Mouse (Mus musculus): ENCODE measurements around the gene Hba-a2. TPM values are rescaled to one million over a fixed set of nuclear protein-coding genes. Genes with fewer than 3 reads are reported as not detected.
"Not testable (repeated sequence)": the region's sequence is repeated elsewhere in the genome, so short reads cannot be mapped to it uniquely, and the experiment has no call there.

Hba-a2 gene
- total and polyA plus RNA-seq, 2 experiments from 2014 or later, result 1,214 to 2,070 TPM

DNA sequence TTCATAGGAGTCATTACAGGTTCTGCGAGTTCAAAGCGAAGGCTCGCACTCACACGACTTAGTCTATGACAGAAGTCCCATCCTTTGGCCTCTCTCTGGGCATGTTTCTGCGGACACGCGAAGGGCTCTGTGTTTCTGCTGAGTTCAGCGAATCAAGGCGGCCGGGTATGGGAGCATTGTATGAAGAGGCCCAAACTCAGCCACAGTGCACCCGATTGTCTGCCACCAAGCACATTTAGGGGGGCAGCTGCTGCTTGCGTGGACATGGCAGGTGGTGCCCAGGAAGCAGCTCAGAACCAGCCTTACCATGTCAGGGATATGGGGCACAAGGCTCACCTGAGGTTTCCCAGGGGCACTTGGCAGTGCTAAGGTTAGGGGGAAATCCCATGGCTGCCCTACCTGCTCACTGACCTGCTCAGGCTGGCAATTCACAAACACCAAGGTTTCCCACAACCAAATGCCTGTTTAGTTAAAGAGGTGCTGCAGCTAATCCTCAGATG is 17.8 kb upstream of the Hba-a2 start:
- Histone ChIP-seq H3K9me3 (ENCODE audit: low read length) (no peaks in the 10 kb centered on the region), H3K4me3 (ENCODE audit: low read depth, low read length) (no peak overlapping the region), H3K27ac (ENCODE audit: low read depth, low read length) (no peak overlapping the region), H3K9ac (replicated peaks; ENCODE audit: low read length, poor library complexity, severe bottlenecking) (no peak overlapping the region), H3K36me3 (ENCODE audit: insufficient read depth, low read length) (no peaks in the 10 kb centered on the region), H3K4me2 (ENCODE audit: low read depth, low read length, poor library complexity, severe bottlenecking) (no peak overlapping the region), H3K4me1 (ENCODE audit: insufficient read depth, low read length) (no peaks in the 10 kb centered on the region), H3K27me3 (ENCODE audit: insufficient read depth, low read length) (no peaks in the 10 kb centered on the region)
- ATAC-seq (ENCODE audit: low FRiP score), result no peak
- WGBS, result 86% methylated on average over 12 of the region's 12 CpGs
- TF ChIP-seq CTCF (IDR thresholded peaks at IDR 0.05), result no peak
- DNase-seq (ENCODE audit: low spot score), result no peak

DNA sequence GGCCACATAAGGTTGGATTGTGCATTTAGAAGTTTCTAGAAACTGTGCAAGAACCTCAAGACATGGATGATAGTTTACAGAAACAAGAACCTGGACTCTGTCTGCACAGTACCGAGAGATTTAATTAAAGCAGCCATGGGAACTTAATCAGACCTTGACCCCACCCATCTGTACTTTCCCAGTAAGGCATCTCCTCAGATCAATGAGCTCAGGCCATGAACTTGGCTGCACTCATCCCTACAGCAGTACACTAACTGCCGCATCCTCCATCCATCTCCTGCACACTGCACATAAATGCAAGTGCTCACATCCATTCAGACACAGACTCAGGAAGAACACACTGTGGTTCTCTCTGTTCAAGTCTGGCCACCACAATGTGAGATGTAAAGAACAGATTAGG is 15.6 kb upstream of the Hba-a2 start:
- no peak overlapping the region for H3K4me3 ChIP-seq (ENCODE audit: low read depth, low read length)
- no peak for ATAC-seq (ENCODE audit: low FRiP score)

DNA sequence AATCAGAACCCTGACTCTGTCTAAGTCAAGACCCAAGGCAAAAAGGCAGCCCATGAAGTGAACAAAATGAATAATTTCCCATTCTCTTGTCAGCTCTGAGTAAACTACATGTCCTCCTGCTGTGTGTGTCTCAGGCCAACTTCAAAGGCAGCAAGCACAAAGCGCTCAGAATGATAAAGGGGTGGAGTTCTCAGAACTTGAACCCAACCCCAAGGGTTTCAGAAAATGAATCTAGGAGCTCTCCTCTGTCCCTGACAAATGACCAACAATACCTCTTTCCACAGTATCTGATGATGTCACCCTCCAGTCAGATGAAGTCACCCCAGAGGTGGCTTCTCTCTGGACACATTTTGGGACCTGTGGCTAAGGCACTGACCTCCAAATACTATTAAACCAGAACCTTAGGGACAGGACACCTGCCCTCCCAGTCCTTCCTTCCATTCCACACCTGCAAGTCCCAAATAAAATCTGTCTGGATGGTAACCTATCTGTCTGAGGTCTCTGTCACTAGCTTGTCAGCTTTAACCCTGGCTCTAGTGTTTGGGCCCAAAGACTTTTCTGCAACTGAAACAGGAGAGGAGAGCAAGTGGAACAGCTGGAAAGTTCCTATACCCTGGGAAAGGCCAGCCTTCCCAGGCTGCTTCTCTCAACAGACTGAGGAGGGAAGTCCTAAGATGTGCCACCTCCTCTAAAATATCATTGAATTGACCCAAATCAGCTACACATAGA is 14.7 kb upstream of the Hba-a2 start:
- 44% methylated on average over 1 of the region's 1 CpGs for WGBS
- TF ChIP-seq CTCF (IDR thresholded peaks at IDR 0.05), result no peak
- no peak overlapping the region for H3K27ac ChIP-seq (ENCODE audit: low read depth, low read length)

More for the DNA sequence above, 15.6 kb upstream of the Hba-a2 start:
- Histone ChIP-seq H3K9ac (replicated peaks; ENCODE audit: low read length, poor library complexity, severe bottlenecking) (no peak overlapping the region), H3K27me3 (ENCODE audit: insufficient read depth, low read length) (no peaks in the 10 kb centered on the region), H3K36me3 (ENCODE audit: insufficient read depth, low read length) (no peaks in the 10 kb centered on the region), H3K27ac (ENCODE audit: low read depth, low read length) (no peak overlapping the region), H3K4me2 (ENCODE audit: low read depth, low read length, poor library complexity, severe bottlenecking) (no peak overlapping the region), H3K9me3 (ENCODE audit: low read length) (no peaks in the 10 kb centered on the region), H3K4me1 (ENCODE audit: insufficient read depth, low read length) (no peaks in the 10 kb centered on the region)
- 72% methylated on average over 2 of the region's 2 CpGs for WGBS
- TF ChIP-seq CTCF (IDR thresholded peaks at IDR 0.05), result no peak
- no peak for DNase-seq (ENCODE audit: low spot score)

DNA sequence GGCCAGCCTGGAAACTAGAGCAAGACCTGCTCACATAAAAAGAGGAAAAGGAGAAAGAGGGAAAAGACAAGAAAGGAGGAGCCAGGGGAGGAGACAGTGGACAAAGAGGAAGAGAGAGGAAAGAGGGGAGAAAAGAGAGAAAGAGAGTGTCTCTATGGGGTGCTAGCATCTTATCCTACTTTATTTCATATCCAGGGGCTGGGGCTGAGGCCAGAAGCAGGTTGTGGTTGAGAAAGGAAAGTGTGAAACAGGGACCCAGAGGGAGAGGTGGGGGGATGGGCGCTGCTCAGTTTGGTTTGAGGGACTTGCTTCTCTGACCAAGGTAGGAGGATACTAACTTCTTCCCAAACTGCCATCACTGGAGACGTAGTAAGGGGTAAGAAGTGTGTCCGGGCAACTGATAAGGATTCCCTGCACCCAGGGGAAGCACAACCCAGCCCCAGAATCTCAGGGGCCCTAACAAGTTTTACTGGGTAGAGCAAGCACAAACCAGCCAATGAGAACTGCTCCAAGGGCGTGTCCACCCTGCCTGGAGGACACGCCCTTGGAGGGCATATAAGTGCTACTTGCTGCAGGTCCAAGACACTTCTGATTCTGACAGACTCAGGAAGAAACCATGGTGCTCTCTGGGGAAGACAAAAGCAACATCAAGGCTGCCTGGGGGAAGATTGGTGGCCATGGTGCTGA is 13.1 kb upstream of the Hba-a2 start, which contains the start of gene Hba-a1:
Gene Hba-a1, plus strand, starts transcription at position 421 of the 687 bp plus-strand sequence.
- not testable (repeated sequence) for H3K9me3 ChIP-seq (ENCODE audit: low read length); H3K27me3 ChIP-seq (ENCODE audit: insufficient read depth, low read length); H3K4me3 ChIP-seq (ENCODE audit: low read depth, low read length); DNase-seq (ENCODE audit: low spot score); H3K36me3 ChIP-seq (ENCODE audit: insufficient read depth, low read length); ATAC-seq (ENCODE audit: low FRiP score); H3K9ac ChIP-seq (replicated peaks; ENCODE audit: low read length, poor library complexity, severe bottlenecking); H3K4me1 ChIP-seq (ENCODE audit: insufficient read depth, low read length); H3K4me2 ChIP-seq (ENCODE audit: low read depth, low read length, poor library complexity, severe bottlenecking); H3K27ac ChIP-seq (ENCODE audit: low read depth, low read length)
- WGBS, result 80% methylated on average over 1 of the region's 5 CpGs

More for the DNA sequence above, 14.7 kb upstream of the Hba-a2 start:
- no peak for ATAC-seq (ENCODE audit: low FRiP score)
- no peaks in the 10 kb centered on the region for H3K36me3 ChIP-seq (ENCODE audit: insufficient read depth, low read length)
- no peaks in the 10 kb centered on the region for H3K9me3 ChIP-seq (ENCODE audit: low read length)
- H3K9ac ChIP-seq (replicated peaks; ENCODE audit: low read length, poor library complexity, severe bottlenecking), result no peak overlapping the region
- no peaks in the 10 kb centered on the region for H3K4me1 ChIP-seq (ENCODE audit: insufficient read depth, low read length)
- H3K4me2 ChIP-seq (ENCODE audit: low read depth, low read length, poor library complexity, severe bottlenecking), result no peak overlapping the region
- no peaks in the 10 kb centered on the region for H3K27me3 ChIP-seq (ENCODE audit: insufficient read depth, low read length)
- H3K4me3 ChIP-seq (ENCODE audit: low read depth, low read length), result no peak overlapping the region
- no peak for DNase-seq (ENCODE audit: low spot score)

DNA sequence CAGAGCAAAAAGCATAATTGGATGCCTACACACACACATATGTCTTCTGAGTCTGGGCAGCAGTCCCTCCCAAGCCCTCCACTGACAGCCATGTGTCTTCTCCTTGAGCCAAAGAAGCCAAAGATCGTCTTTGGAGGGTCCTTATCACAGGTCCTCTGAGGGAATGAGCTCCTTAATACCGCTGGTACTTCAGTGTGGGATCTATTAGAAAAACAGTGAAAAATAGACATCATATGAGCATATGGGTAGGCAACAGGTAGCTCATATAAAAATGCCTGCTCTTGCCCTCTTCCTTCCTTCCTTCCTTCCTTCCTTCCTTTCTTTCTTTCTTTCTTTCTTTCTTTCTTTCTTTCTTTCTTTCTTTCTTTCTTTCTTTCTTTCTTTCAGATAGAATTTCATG is 11.7 kb upstream of the Hba-a2 start:
- H3K4me3 ChIP-seq (ENCODE audit: low read depth, low read length); H3K27me3 ChIP-seq (ENCODE audit: insufficient read depth, low read length); H3K4me1 ChIP-seq (ENCODE audit: insufficient read depth, low read length); H3K27ac ChIP-seq (ENCODE audit: low read depth, low read length); H3K4me2 ChIP-seq (ENCODE audit: low read depth, low read length, poor library complexity, severe bottlenecking); ATAC-seq (ENCODE audit: low FRiP score); H3K9me3 ChIP-seq (ENCODE audit: low read length); H3K9ac ChIP-seq (replicated peaks; ENCODE audit: low read length, poor library complexity, severe bottlenecking); DNase-seq (ENCODE audit: low spot score); H3K36me3 ChIP-seq (ENCODE audit: insufficient read depth, low read length): not testable (repeated sequence)
- WGBS, result 55% methylated on average over 2 of the region's 2 CpGs

All from midbrain, postnatal 0 days (tissue).